Comparison of ENCODE assay signal across 8 mouse cellular contexts in the genomic region with DNA sequence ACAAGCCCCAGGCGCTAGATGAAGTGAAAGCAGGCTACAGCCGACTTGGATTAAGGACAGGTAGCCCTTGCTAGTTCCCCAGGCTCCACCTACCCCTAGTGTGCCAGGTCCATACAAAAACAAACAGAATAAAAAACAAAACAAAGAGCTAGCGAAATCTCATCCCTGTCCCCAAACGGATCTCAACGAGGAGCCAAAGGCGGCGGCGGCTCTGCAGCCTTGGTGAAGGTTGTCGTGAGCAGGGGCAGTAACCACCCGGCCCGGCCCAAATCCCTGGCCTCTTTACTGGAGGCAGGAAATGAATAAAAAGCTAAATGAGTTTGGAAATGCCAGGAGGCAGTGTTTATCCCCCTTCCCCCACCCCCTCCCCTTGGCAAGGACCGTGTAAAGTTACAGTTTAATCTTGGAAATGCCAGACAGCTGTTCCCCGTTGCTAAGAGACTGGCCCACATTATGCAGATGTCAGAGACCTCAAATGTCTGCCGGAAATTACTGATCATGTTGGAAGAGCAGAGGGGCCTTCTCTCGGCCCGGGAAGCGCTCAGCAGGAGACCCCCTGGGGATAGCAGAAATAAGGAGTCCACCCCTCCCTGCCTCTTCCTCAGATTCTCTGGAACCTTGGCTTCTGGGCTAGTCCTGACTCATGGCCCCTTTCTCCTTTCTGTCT.
DNase-seq lines count a peak whose midpoint lies in the region; ATAC-seq and TF ChIP-seq lines count a peak whose summit lies in the region.

No protein-coding gene starts in this region.

- TF ChIP-seq CTCF in ES-Bruce4 (IDR thresholded peaks at IDR 0.05; ENCODE audit: low read depth, low read length) = no peak
- no peak for TF ChIP-seq CTCF in cortical plate, adult 2 months (IDR thresholded peaks at IDR 0.05; ENCODE audit: extremely low read depth, insufficient read depth, low read length)
- no peak for TF ChIP-seq CTCF in intestine, postnatal 0 days (IDR thresholded peaks at IDR 0.05; ENCODE audit: low read depth)
- TF ChIP-seq CTCF in liver, embryonic 14.5 days (IDR thresholded peaks at IDR 0.05; ENCODE audit: low read depth) = no peak
- TF ChIP-seq CTCF in olfactory bulb, adult 2 months (IDR thresholded peaks at IDR 0.05; ENCODE audit: insufficient read depth, low read depth, low read length) = no peak

- peak; percentile 86 for TF ChIP-seq EP300 in ES-Bruce4 (IDR thresholded peaks at IDR 0.05; ENCODE audit: insufficient read depth, low read depth, low read length)
- TF ChIP-seq EP300 in liver, embryonic 14.5 days (IDR thresholded peaks at IDR 0.05; ENCODE audit: low read depth) = no peak

- no peak for ATAC-seq in intestine, postnatal 0 days
- ATAC-seq in liver, embryonic 14.5 days (ENCODE audit: insufficient read depth) = no peak

- TF ChIP-seq POLR2A in ES-Bruce4 (IDR thresholded peaks at IDR 0.05; ENCODE audit: insufficient read depth, low read length) = no peak
- no peak for TF ChIP-seq POLR2A in cortical plate, adult 2 months (IDR thresholded peaks at IDR 0.05; ENCODE audit: extremely low read depth, insufficient read depth, low read length)
- no peak for TF ChIP-seq POLR2A in olfactory bulb, adult 2 months (IDR thresholded peaks at IDR 0.05; ENCODE audit: insufficient read depth, low read depth, low read length)

- peak overlapping the region; percentile 51 for H3K4me2 ChIP-seq in intestine, postnatal 0 days (replicated peaks; ENCODE audit: low read depth)
- H3K4me2 ChIP-seq in liver, embryonic 14.5 days (ENCODE audit: low read depth) = peak overlapping the region; percentile 64

- H3K27me3 ChIP-seq in ES-Bruce4 (ENCODE audit: control insufficient read depth, insufficient read depth, low read length, poor library complexity, severe bottlenecking) = no peaks in the 10 kb centered on the region
- H3K27me3 ChIP-seq in intestine, postnatal 0 days (replicated peaks; ENCODE audit: control insufficient read depth, insufficient read depth, low read length) = no peaks in the 10 kb centered on the region
- peaks cover 3% of the 10 kb centered on the region; the same call in 1 of the 2 replicates for H3K27me3 ChIP-seq in liver, embryonic 14.5 days (ENCODE audit: control insufficient read depth, insufficient read depth, low read length)

- peak overlapping the region; percentile 43 for H3K9ac ChIP-seq in ES-Bruce4 (ENCODE audit: low read depth, poor library complexity, severe bottlenecking)
- no peak overlapping the region for H3K9ac ChIP-seq in intestine, postnatal 0 days (ENCODE audit: low read depth, low read length)
- H3K9ac ChIP-seq in liver, embryonic 14.5 days (replicated peaks) = no peak overlapping the region

- no peaks in the 10 kb centered on the region for H3K36me3 ChIP-seq in ES-Bruce4 (ENCODE audit: control insufficient read depth, insufficient read depth, low read length, poor library complexity, severe bottlenecking)
- H3K36me3 ChIP-seq in intestine, postnatal 0 days (ENCODE audit: control insufficient read depth, insufficient read depth) = no peaks in the 10 kb centered on the region
- H3K36me3 ChIP-seq in liver, embryonic 14.5 days (replicated peaks; ENCODE audit: control insufficient read depth, insufficient read depth, low read depth) = no peaks in the 10 kb centered on the region

- 6% methylated on average over 17 of the region's 17 CpGs for WGBS in intestine, postnatal 0 days
- WGBS in liver, embryonic 14.5 days (ENCODE audit: insufficient replicate concordance) = 12% methylated on average over 17 of the region's 17 CpGs
- WGBS in olfactory bulb, adult 2 months = 4% methylated on average over 17 of the region's 17 CpGs

- H3K4me1 ChIP-seq in ES-Bruce4 (ENCODE audit: control insufficient read depth, insufficient read depth, low read length) = peaks cover 23% of the 10 kb centered on the region
- H3K4me1 ChIP-seq in cortical plate, adult 2 months (ENCODE audit: control insufficient read depth, insufficient read depth, low read length) = peaks cover 30% of the 10 kb centered on the region
- 0 out of 2 replicates have a peak, but pooled peaks cover 10% of the 10 kb centered on the region for H3K4me1 ChIP-seq in intestine, postnatal 0 days (replicated peaks; ENCODE audit: control insufficient read depth, insufficient read depth, low read length)
- H3K4me1 ChIP-seq in liver, embryonic 14.5 days (replicated peaks; ENCODE audit: control insufficient read depth in 2 of 2, insufficient read depth in 2 of 2, low read length in 1 of 2) = peaks cover 15 to 36% of the 10 kb centered on the region in 2 experiments
- peaks cover 79% of the 10 kb centered on the region for H3K4me1 ChIP-seq in olfactory bulb, adult 2 months (ENCODE audit: control insufficient read depth, insufficient read depth, low read length)

- H3K9me3 ChIP-seq in ES-Bruce4 (replicated peaks; ENCODE audit: control insufficient read depth, insufficient read depth, low read length, poor library complexity, severe bottlenecking) = no peaks in the 10 kb centered on the region
- H3K9me3 ChIP-seq in intestine, postnatal 0 days (ENCODE audit: control insufficient read depth) = no peaks in the 10 kb centered on the region
- no peaks in the 10 kb centered on the region for H3K9me3 ChIP-seq in liver, embryonic 14.5 days (ENCODE audit: control insufficient read depth, low read length)

- H3K4me3 ChIP-seq in ES-Bruce4 (ENCODE audit: low read depth, low read length) = peak overlapping the region; percentile 40
- no peak overlapping the region for H3K4me3 ChIP-seq in cortical plate, adult 2 months (ENCODE audit: insufficient read depth, low read length)
- 0 out of 2 replicates have a peak overlapping the region, but pooled peaks have one; percentile 1 for H3K4me3 ChIP-seq in intestine, postnatal 0 days (ENCODE audit: low read depth, low read length)
- no peak overlapping the region for H3K4me3 ChIP-seq in liver, embryonic 14.5 days (ENCODE audit: insufficient read depth in 1 of 2, low read depth in 2 of 2, low read length in 2 of 2)
- H3K4me3 ChIP-seq in olfactory bulb, adult 2 months (ENCODE audit: insufficient read depth, low read depth, low read length) = no peak overlapping the region

- peak; percentile 86 for DNase-seq in 3T3-L1 (ENCODE audit: low read depth, low spot score)
- peak; percentile 79 for DNase-seq in heart, adult 18-20 months
- no peak for DNase-seq in liver, embryonic 14.5 days (ENCODE audit: low read depth in 3 of 3, low spot score in 3 of 3)
- no peak for DNase-seq in layer of hippocampus, postnatal 14 days (ENCODE audit: low spot score in 2 of 2)

- peak overlapping the region; percentile 96 for H3K27ac ChIP-seq in ES-Bruce4 (ENCODE audit: insufficient read depth, low read length)
- peak overlapping the region; percentile 97 for H3K27ac ChIP-seq in cortical plate, adult 2 months (ENCODE audit: insufficient read depth, low read length)
- peak overlapping the region; percentile 78 for H3K27ac ChIP-seq in intestine, postnatal 0 days (ENCODE audit: low read depth, low read length)
- H3K27ac ChIP-seq in liver, embryonic 14.5 days = no peak overlapping the region
- H3K27ac ChIP-seq in olfactory bulb, adult 2 months (ENCODE audit: insufficient read depth, low read depth, low read length) = peak overlapping the region; percentile 100

Comparison
In these comparisons a context has a peak if more than half of its experiments do, and no peak if none do; other contexts are left out.
1. DNase-seq: peak in 3T3-L1 (single experiment) and heart, adult 18-20 months (2 of 2); none in liver, embryonic 14.5 days (0 of 3) and layer of hippocampus, postnatal 14 days (0 of 2).
2. H3K4me3 ChIP-seq: peak in ES-Bruce4 (single experiment) and intestine, postnatal 0 days (single experiment); none in cortical plate, adult 2 months (single experiment), liver, embryonic 14.5 days (0 of 2) and olfactory bulb, adult 2 months (single experiment).